Mouse (Mus musculus) neural tube, postnatal 0 days (tissue): ENCODE measurements around the gene Ube2u. TPM values are rescaled to one million over a fixed set of nuclear protein-coding genes. Genes with fewer than 3 reads are reported as not detected.

ENCODE experiments used
- polyA plus RNA-seq: library from polyadenylated mRNA; unstranded; fragments of >200 nt; fragmentation: Nextera tagmentation; extraction: Ambion mirVana; gene quantifications from 2 replicates; pipeline ENCODE4 v1.2.1, GENCODE M21; 2015

Gene Ube2u
- polyA plus RNA-seq, result not detected in 2 replicates

DNA sequence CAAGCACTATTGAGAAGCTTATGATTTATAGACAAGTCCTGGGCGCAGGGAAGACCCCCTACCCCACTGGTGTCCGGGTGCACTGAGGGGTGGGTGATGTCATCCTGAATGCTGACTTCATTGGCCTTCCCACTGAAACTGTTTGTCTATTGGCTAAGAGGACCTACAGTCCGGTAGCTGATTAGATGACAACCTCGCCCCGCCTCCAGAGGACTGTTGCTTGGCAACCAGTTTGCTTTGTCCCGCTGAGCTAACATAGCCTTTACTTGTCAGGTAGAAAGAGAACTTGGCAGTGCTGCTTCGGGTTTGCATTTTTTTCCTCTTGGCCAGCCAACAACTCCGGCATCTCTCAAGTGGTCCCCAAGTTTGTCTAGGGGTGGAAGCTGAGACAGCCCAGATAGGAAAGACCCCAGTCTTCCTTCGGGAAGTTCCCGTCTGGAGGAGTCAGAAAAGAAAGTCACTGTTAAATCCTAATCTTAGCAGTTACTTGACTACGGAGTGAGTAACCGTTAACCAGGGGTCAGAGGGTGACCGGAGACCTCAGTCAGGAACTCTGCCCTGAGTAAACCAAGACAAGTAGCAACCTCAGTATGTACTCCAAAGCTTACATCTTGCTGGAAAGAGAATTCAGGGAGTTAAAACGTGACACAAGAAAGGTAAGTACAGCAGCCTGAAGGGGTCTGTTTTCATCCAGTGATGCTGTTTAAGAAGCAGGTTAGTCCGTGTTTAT is at the start of gene Ube2u:
TSS of gene Ube2u (plus strand) at position 258 of the 730 bp plus-strand sequence.

